Mouse (Mus musculus): ENCODE data around the gene Capn1. TPM values are rescaled to one million over a fixed set of nuclear protein-coding genes. Genes with fewer than 3 reads are reported as not detected.

Capn1 gene
- polyA plus RNA-seq, 1 experiment, result 129 TPM

GRCm38 (mm10) chr19:6007013-6007412 is 8.7 kb downstream of the Capn1 start:
- WGBS, result 33% methylated on average over 13 of the region's 13 CpGs
- H3K4me3 ChIP-seq (ENCODE audit: low read depth, low read length), result no peak overlapping the region
- no peaks in the 10 kb centered on the region for H3K27me3 ChIP-seq (ENCODE audit: control insufficient read depth, insufficient read depth, low read length)
- peaks cover 4% of the 10 kb centered on the region; the same call in 1 of the 2 replicates for H3K4me1 ChIP-seq (ENCODE audit: control insufficient read depth, insufficient read depth, insufficient read length, low read length)
- H3K27ac ChIP-seq (ENCODE audit: insufficient read depth, low read depth, low read length), result no peak overlapping the region
- peaks cover 58% of the 10 kb centered on the region for H3K36me3 ChIP-seq (ENCODE audit: control insufficient read depth, insufficient read depth, low read length)
- TF ChIP-seq POLR2A (IDR thresholded peaks at IDR 0.05; ENCODE audit: low read depth, low read length) (no peak), CTCF (IDR thresholded peaks at IDR 0.05; ENCODE audit: extremely low read depth, insufficient read length, insufficient replicate concordance, low read depth, low read length) (no peak)

DNA sequence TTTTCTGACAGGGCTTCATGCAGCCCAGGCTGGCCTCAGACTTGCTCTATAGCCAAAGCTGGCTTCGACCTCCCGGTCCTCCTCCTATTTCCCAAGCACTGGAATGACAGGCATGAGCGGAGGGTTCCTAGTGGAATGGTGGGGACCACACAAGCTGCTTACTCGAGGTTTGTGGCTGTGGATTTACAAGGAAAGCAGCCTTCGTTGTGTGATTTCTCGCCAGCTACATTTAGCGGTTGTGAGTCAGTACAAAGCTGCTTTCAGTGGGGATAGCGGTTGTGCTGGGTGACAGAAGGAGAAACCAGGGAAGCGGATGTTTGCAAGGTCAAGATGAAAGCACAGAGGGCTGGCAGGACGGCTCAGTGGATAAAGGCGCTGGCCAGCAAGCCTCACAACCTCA is 10.2 kb downstream of the Capn1 start:
- Histone ChIP-seq H3K4me3 (ENCODE audit: low read depth, low read length) (no peak overlapping the region), H3K4me1 (ENCODE audit: control insufficient read depth, insufficient read depth, insufficient read length, low read length) (peaks cover 4% of the 10 kb centered on the region; the same call in 1 of the 2 replicates), H3K36me3 (ENCODE audit: control insufficient read depth, insufficient read depth, low read length) (peaks cover 60% of the 10 kb centered on the region), H3K27me3 (ENCODE audit: control insufficient read depth, insufficient read depth, low read length) (no peaks in the 10 kb centered on the region), H3K27ac (ENCODE audit: insufficient read depth, low read depth, low read length) (no peak overlapping the region)
- TF ChIP-seq POLR2A (IDR thresholded peaks at IDR 0.05; ENCODE audit: low read depth, low read length) (no peak), CTCF (IDR thresholded peaks at IDR 0.05; ENCODE audit: extremely low read depth, insufficient read length, insufficient replicate concordance, low read depth, low read length) (no peak)
- 81% methylated on average over 11 of the region's 11 CpGs for WGBS

- Histone ChIP-seq H3K36me3 (ENCODE audit: control insufficient read depth, insufficient read depth, low read length) (peaks cover 64% of the 10 kb centered on the region), H3K4me1 (ENCODE audit: control insufficient read depth, insufficient read depth, insufficient read length, low read length) (no peaks in the 10 kb centered on the region), H3K27ac (ENCODE audit: insufficient read depth, low read depth, low read length) (no peak overlapping the region), H3K4me3 (ENCODE audit: low read depth, low read length) (no peak overlapping the region), H3K27me3 (ENCODE audit: control insufficient read depth, insufficient read depth, low read length) (no peaks in the 10 kb centered on the region)
- WGBS, result 90% methylated on average over 5 of the region's 5 CpGs
- TF ChIP-seq POLR2A (IDR thresholded peaks at IDR 0.05; ENCODE audit: low read depth, low read length), result no peak
- no peak for TF ChIP-seq CTCF (IDR thresholded peaks at IDR 0.05; ENCODE audit: extremely low read depth, insufficient read length, insufficient replicate concordance, low read depth, low read length)
These were observed 15.7 kb downstream of the Capn1 start for GRCm38 (mm10) chr19:5999969-6000368.

DNA sequence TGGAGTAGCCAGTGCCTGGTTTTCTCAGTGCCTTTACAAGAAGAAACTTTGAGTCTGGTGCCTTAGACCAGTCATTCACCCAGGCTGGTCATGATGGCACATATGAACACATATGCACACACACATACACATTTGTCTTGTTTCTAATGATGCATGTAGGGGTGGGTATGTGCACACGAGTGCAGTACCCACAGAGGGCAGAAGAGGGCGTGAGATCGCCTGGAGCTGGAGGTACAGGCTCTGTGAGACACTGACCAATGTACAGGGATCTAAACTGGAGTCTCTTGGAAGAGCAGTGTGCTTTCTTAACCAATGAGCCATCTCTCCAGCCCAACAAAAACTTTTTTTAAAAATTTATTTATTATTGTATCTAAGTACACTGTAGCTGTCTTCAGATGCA is 17.5 kb downstream of the Capn1 start:
- Histone ChIP-seq H3K4me1 (ENCODE audit: control insufficient read depth, insufficient read depth, insufficient read length, low read length) (no peaks in the 10 kb centered on the region), H3K36me3 (ENCODE audit: control insufficient read depth, insufficient read depth, low read length) (peaks cover 75% of the 10 kb centered on the region), H3K27me3 (ENCODE audit: control insufficient read depth, insufficient read depth, low read length) (no peaks in the 10 kb centered on the region), H3K27ac (ENCODE audit: insufficient read depth, low read depth, low read length) (no peak overlapping the region), H3K4me3 (ENCODE audit: low read depth, low read length) (no peak overlapping the region)
- 94% methylated on average over 3 of the region's 3 CpGs for WGBS
- TF ChIP-seq POLR2A (IDR thresholded peaks at IDR 0.05; ENCODE audit: low read depth, low read length), result no peak
- no peak for TF ChIP-seq CTCF (IDR thresholded peaks at IDR 0.05; ENCODE audit: extremely low read depth, insufficient read length, insufficient replicate concordance, low read depth, low read length)

- 94% methylated on average over 14 of the region's 14 CpGs for WGBS
- H3K36me3 ChIP-seq (ENCODE audit: control insufficient read depth, insufficient read depth, low read length), result peaks cover 84% of the 10 kb centered on the region
- no peaks in the 10 kb centered on the region for H3K27me3 ChIP-seq (ENCODE audit: control insufficient read depth, insufficient read depth, low read length)
- H3K27ac ChIP-seq (ENCODE audit: insufficient read depth, low read depth, low read length), result no peak overlapping the region
- peaks cover 2% of the 10 kb centered on the region for H3K4me1 ChIP-seq (ENCODE audit: control insufficient read depth, insufficient read depth, insufficient read length, low read length)
- no peak for TF ChIP-seq POLR2A (IDR thresholded peaks at IDR 0.05; ENCODE audit: low read depth, low read length)
- TF ChIP-seq CTCF (IDR thresholded peaks at IDR 0.05; ENCODE audit: extremely low read depth, insufficient read length, insufficient replicate concordance, low read depth, low read length), result no peak
- H3K4me3 ChIP-seq (ENCODE audit: low read depth, low read length), result no peak overlapping the region
These were observed 21.0 kb downstream of the Capn1 start for GRCm38 (mm10) chr19:5994711-5995110.

GRCm38 (mm10) chr19:5992012-5992411 is 23.7 kb downstream of the Capn1 start:
- TF ChIP-seq POLR2A (IDR thresholded peaks at IDR 0.05; ENCODE audit: low read depth, low read length) (no peak), CTCF (IDR thresholded peaks at IDR 0.05; ENCODE audit: extremely low read depth, insufficient read length, insufficient replicate concordance, low read depth, low read length) (no peak)
- 82% methylated on average over 7 of the region's 7 CpGs for WGBS
- Histone ChIP-seq H3K4me3 (ENCODE audit: low read depth, low read length) (no peak overlapping the region), H3K36me3 (ENCODE audit: control insufficient read depth, insufficient read depth, low read length) (peaks cover 72% of the 10 kb centered on the region), H3K27ac (ENCODE audit: insufficient read depth, low read depth, low read length) (no peak overlapping the region), H3K4me1 (ENCODE audit: control insufficient read depth, insufficient read depth, insufficient read length, low read length) (peaks cover 6% of the 10 kb centered on the region), H3K27me3 (ENCODE audit: control insufficient read depth, insufficient read depth, low read length) (no peaks in the 10 kb centered on the region)

GRCm38 (mm10) chr19:5991467-5991866 is 24.2 kb downstream of the Capn1 start:
- H3K36me3 ChIP-seq (ENCODE audit: control insufficient read depth, insufficient read depth, low read length), result peaks cover 66% of the 10 kb centered on the region
- no peak overlapping the region for H3K4me3 ChIP-seq (ENCODE audit: low read depth, low read length)
- no peak for TF ChIP-seq CTCF (IDR thresholded peaks at IDR 0.05; ENCODE audit: extremely low read depth, insufficient read length, insufficient replicate concordance, low read depth, low read length)
- TF ChIP-seq POLR2A (IDR thresholded peaks at IDR 0.05; ENCODE audit: low read depth, low read length), result no peak
- H3K27ac ChIP-seq (ENCODE audit: insufficient read depth, low read depth, low read length), result no peak overlapping the region
- peaks cover 6% of the 10 kb centered on the region for H3K4me1 ChIP-seq (ENCODE audit: control insufficient read depth, insufficient read depth, insufficient read length, low read length)
- WGBS, result 43% methylated on average over 7 of the region's 7 CpGs
- no peaks in the 10 kb centered on the region for H3K27me3 ChIP-seq (ENCODE audit: control insufficient read depth, insufficient read depth, low read length)

Measured in small intestine, adult 2 months (tissue).